Mouse (Mus musculus): ENCODE measurements around the gene Unc13b.

GRCm38 (mm10) chr4:43035851-43036250, 22.9 kb upstream of the Unc13b start:
- TF ChIP-seq POLR2A (IDR thresholded peaks at IDR 0.05; ENCODE audit: low read depth, low read length) (no peak), CTCF (IDR thresholded peaks at IDR 0.05; ENCODE audit: borderline replicate concordance, insufficient read depth, low read length) (no peak)
